Mouse (Mus musculus): Measurements from ENCODE around the gene D10Jhu81e. TPM values are rescaled to one million over a fixed set of nuclear protein-coding genes. Genes with fewer than 3 reads are reported as not detected.

The D10Jhu81e gene
- polyA plus RNA-seq, 1 experiment from 2014 or later, result 22.7 TPM

- Histone ChIP-seq H3K27me3 (no peaks in the 10 kb centered on the region), H3K4me3 (replicated peaks) (no peak overlapping the region), H3K9me3 (no peaks in the 10 kb centered on the region), H3K36me3 (no peaks in the 10 kb centered on the region), H3K27ac (no peak overlapping the region), H3K9ac (replicated peaks) (no peak overlapping the region), H3K4me2 (replicated peaks) (no peak overlapping the region), H3K4me1 (replicated peaks) (peaks cover 9% of the 10 kb centered on the region)
- ATAC-seq, result no peak
- 80% methylated on average over 11 of the region's 11 CpGs for WGBS
Observed at GRCm38 (mm10) chr10:78139572-78140250, 29.9 kb downstream of the D10Jhu81e start.

DNA sequence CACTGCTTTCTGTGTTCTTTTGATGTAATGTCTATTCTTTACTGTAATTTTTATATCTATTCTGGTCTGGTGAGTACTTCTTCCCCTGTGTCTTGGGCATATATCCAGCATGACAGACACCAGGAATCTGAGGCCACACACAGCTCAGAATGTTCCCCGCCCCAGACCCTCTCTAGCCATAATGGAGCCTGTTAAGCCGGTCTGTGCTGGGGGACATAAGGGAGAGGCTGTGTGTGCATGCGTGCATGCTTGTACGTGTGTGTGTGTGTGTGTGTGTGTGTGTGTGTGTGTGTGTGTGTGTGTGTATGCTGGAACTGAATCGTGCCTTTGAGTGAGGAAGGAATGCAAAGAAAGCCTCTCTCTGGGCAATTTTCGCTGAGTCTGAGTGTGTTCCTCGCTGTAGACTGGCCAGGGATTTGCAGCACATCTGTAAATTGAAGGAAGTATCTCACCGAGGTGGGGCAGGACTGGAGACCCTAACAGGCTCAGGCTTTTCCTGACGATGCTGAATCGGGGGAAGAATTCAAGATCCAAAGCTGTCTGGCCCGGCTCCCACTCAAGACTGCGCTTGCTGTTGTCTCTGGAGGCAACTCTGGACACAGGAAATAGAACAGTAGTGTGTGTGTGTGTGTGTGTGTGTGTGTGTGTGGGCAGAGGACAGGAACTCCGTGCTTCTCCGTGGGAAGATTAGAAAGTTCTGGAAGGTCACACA lies 30.6 kb downstream of the D10Jhu81e start:
- no peak overlapping the region for H3K9ac ChIP-seq (replicated peaks)
- no peaks in the 10 kb centered on the region for H3K27me3 ChIP-seq
- H3K27ac ChIP-seq, result no peak overlapping the region
- H3K4me3 ChIP-seq (replicated peaks), result no peak overlapping the region
- no peak overlapping the region for H3K4me2 ChIP-seq (replicated peaks)
- 66% methylated on average over 14 of the region's 14 CpGs for WGBS
- H3K4me1 ChIP-seq (replicated peaks), result peaks cover 12% of the 10 kb centered on the region
- no peaks in the 10 kb centered on the region for H3K9me3 ChIP-seq
- H3K36me3 ChIP-seq, result no peaks in the 10 kb centered on the region
- no peak for ATAC-seq

GRCm38 (mm10) chr10:78137191-78137590 lies 32.4 kb downstream of the D10Jhu81e start:
- H3K4me2 ChIP-seq (replicated peaks), result no peak overlapping the region
- no peak for ATAC-seq
- H3K36me3 ChIP-seq, result no peaks in the 10 kb centered on the region
- no peak overlapping the region for H3K9ac ChIP-seq (replicated peaks)
- no peak overlapping the region for H3K4me3 ChIP-seq (replicated peaks)
- WGBS, result 88% methylated on average over 3 of the region's 3 CpGs
- peaks cover 12% of the 10 kb centered on the region for H3K4me1 ChIP-seq (replicated peaks)
- no peaks in the 10 kb centered on the region for H3K9me3 ChIP-seq
- no peak overlapping the region for H3K27ac ChIP-seq
- no peaks in the 10 kb centered on the region for H3K27me3 ChIP-seq

DNA sequence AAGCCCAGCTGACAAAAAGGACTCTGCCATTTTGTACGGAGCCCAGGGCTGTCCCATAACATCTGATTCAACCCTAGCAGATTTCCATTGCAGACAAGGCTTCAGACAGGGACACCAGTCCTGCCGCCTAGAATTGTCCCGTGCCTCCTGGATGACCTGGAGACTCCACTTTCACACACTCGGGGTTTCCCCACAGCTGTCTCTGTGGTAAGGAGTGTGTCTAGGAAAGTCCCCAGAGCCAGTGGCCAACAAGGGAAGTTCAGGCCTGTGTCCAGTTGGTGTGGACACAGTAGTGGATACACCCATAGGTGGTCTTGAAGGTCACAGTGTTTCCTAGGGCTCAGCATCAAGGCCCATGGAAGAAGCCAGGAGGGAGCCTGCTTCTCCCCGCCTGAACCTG lies 33.6 kb downstream of the D10Jhu81e start:
- no peaks in the 10 kb centered on the region for H3K36me3 ChIP-seq
- H3K27me3 ChIP-seq, result no peaks in the 10 kb centered on the region
- ATAC-seq, result no peak
- H3K4me3 ChIP-seq (replicated peaks), result no peak overlapping the region
- H3K4me2 ChIP-seq (replicated peaks), result no peak overlapping the region
- no peak overlapping the region for H3K9ac ChIP-seq (replicated peaks)
- peaks cover 12% of the 10 kb centered on the region for H3K4me1 ChIP-seq (replicated peaks)
- no peak overlapping the region for H3K27ac ChIP-seq
- no peaks in the 10 kb centered on the region for H3K9me3 ChIP-seq
- 86% methylated on average over 5 of the region's 5 CpGs for WGBS

GRCm38 (mm10) chr10:78134975-78135798 lies 34.4 kb downstream of the D10Jhu81e start:
- Histone ChIP-seq H3K4me2 (replicated peaks) (peak overlapping the region; percentile 37), H3K9me3 (no peaks in the 10 kb centered on the region), H3K36me3 (no peaks in the 10 kb centered on the region), H3K4me1 (replicated peaks) (peaks cover 12% of the 10 kb centered on the region), H3K9ac (replicated peaks) (no peak overlapping the region), H3K4me3 (replicated peaks) (no peak overlapping the region), H3K27ac (no peak overlapping the region), H3K27me3 (no peaks in the 10 kb centered on the region)
- ATAC-seq, result peak; percentile 63
- 15% methylated on average over 14 of the region's 14 CpGs for WGBS

- H3K4me2 ChIP-seq (replicated peaks), result no peak overlapping the region
- WGBS, result 77% methylated on average over 4 of the region's 4 CpGs
- no peaks in the 10 kb centered on the region for H3K9me3 ChIP-seq
- H3K4me1 ChIP-seq (replicated peaks), result peaks cover 12% of the 10 kb centered on the region
- no peak overlapping the region for H3K4me3 ChIP-seq (replicated peaks)
- 0 out of 2 replicates have a peak overlapping the region, but pooled peaks have one; percentile 10 for H3K9ac ChIP-seq (replicated peaks)
- ATAC-seq, result no peak
- no peak overlapping the region for H3K27ac ChIP-seq
- H3K36me3 ChIP-seq, result no peaks in the 10 kb centered on the region
- H3K27me3 ChIP-seq, result no peaks in the 10 kb centered on the region
Observed at GRCm38 (mm10) chr10:78134400-78134799, 35.2 kb downstream of the D10Jhu81e start.

GRCm38 (mm10) chr10:78129998-78130397 lies 39.6 kb downstream of the D10Jhu81e start:
- Histone ChIP-seq H3K4me3 (replicated peaks) (no peak overlapping the region), H3K9ac (replicated peaks) (no peak overlapping the region), H3K27me3 (no peaks in the 10 kb centered on the region), H3K9me3 (no peaks in the 10 kb centered on the region), H3K27ac (no peak overlapping the region), H3K4me2 (replicated peaks) (no peak overlapping the region), H3K4me1 (replicated peaks) (peaks cover 5% of the 10 kb centered on the region), H3K36me3 (no peaks in the 10 kb centered on the region)
- 83% methylated on average over 4 of the region's 4 CpGs for WGBS
- ATAC-seq, result no peak

GRCm38 (mm10) chr10:78129423-78129822 lies 40.2 kb downstream of the D10Jhu81e start:
- Histone ChIP-seq H3K27ac (no peak overlapping the region), H3K4me1 (replicated peaks) (no peaks in the 10 kb centered on the region), H3K9ac (replicated peaks) (no peak overlapping the region), H3K27me3 (no peaks in the 10 kb centered on the region), H3K9me3 (no peaks in the 10 kb centered on the region), H3K4me3 (replicated peaks) (no peak overlapping the region), H3K36me3 (no peaks in the 10 kb centered on the region), H3K4me2 (replicated peaks) (no peak overlapping the region)
- no peak for ATAC-seq
- 55% methylated on average over 11 of the region's 11 CpGs for WGBS

DNA sequence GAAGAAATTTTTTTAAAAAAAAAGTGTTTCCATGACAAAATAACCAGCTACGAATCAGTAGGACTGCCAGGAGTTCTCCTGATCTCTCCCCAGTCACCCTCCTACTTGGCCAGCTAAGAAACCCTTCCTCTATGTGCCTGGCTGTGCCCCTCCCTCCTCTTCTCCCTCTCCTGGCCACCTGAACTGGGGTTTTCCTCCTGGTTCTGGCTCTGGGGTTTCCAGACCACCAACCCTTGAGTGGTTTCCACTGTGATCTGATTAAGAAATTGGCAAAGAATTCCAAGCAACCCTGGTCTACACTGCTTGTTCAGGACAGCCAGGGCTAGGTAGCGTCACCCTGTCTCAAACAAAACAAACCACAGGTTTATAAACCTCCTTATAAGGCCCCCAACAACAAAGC lies 40.9 kb downstream of the D10Jhu81e start:
- H3K4me1 ChIP-seq (replicated peaks), result no peaks in the 10 kb centered on the region
- no peak overlapping the region for H3K4me3 ChIP-seq (replicated peaks)
- H3K4me2 ChIP-seq (replicated peaks), result no peak overlapping the region
- H3K9me3 ChIP-seq, result no peaks in the 10 kb centered on the region
- no peak overlapping the region for H3K27ac ChIP-seq
- ATAC-seq, result no peak
- H3K9ac ChIP-seq (replicated peaks), result no peak overlapping the region
- H3K36me3 ChIP-seq, result no peaks in the 10 kb centered on the region
- H3K27me3 ChIP-seq, result no peaks in the 10 kb centered on the region
- 86% methylated on average over 2 of the region's 2 CpGs for WGBS

DNA sequence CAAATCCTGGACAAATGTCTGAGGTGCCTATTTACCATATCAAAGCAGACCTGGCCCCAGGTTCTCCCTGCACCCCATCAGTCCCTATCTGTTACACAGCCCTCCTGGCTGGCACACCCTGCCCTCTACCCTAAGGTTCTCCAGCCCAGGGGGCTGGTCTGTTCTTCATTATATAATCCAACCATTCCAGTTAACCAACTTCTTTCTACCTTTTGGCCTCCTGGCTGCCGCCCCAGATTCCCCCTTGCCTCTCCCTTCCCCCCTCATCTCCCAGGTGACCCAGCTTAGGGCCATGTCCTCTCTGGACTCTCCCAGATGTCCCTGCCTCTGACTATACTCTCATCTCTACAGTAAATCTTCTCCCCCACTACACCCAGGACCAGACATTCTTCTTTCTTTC lies 41.7 kb downstream of the D10Jhu81e start:
- ATAC-seq, result no peak
- H3K36me3 ChIP-seq, result no peaks in the 10 kb centered on the region
- H3K9me3 ChIP-seq, result no peaks in the 10 kb centered on the region
- no peak overlapping the region for H3K9ac ChIP-seq (replicated peaks)
- no peaks in the 10 kb centered on the region for H3K27me3 ChIP-seq
- 60% methylated on average over 1 of the region's 1 CpGs for WGBS
- H3K4me1 ChIP-seq (replicated peaks), result no peaks in the 10 kb centered on the region
- H3K4me2 ChIP-seq (replicated peaks), result no peak overlapping the region
- H3K27ac ChIP-seq, result no peak overlapping the region
- no peak overlapping the region for H3K4me3 ChIP-seq (replicated peaks)

- Histone ChIP-seq H3K9me3 (no peaks in the 10 kb centered on the region), H3K4me2 (replicated peaks) (no peak overlapping the region), H3K9ac (replicated peaks) (no peak overlapping the region), H3K4me1 (replicated peaks) (no peaks in the 10 kb centered on the region), H3K27ac (no peak overlapping the region), H3K4me3 (replicated peaks) (no peak overlapping the region), H3K36me3 (no peaks in the 10 kb centered on the region), H3K27me3 (no peaks in the 10 kb centered on the region)
- ATAC-seq, result no peak
- WGBS, result 73% methylated on average over 9 of the region's 9 CpGs
Observed at GRCm38 (mm10) chr10:78127046-78127870, 42.3 kb downstream of the D10Jhu81e start.
